Mouse (Mus musculus) myocyte (in vitro differentiated cells): Measurements from ENCODE around the gene Cpt1c. TPM values are rescaled to one million over a fixed set of nuclear protein-coding genes. Genes with fewer than 3 reads are reported as not detected.
A peak's percentile ranks its signal among the peaks of the same experiment; 100 is the strongest.

Source experiments
- H3K27me3 ChIP-seq: one replicate; pipeline ENCODE4 v1.6.1; 2011; ENCODE audit not compliant: control insufficient read depth, insufficient read depth, insufficient read length
- H3K36me3 ChIP-seq: one replicate; pipeline ENCODE4 v1.6.1; 2011; ENCODE audit not compliant: control insufficient read depth, insufficient read depth
- H3K4me2 ChIP-seq: one replicate; pipeline ENCODE4 v1.6.1; 2011; ENCODE audit warnings: low read depth, control low read depth
- H3K4me3 ChIP-seq: one replicate; pipeline ENCODE4 v1.5.1; 2011; ENCODE audit warnings: mild to moderate bottlenecking, control low read depth, moderate library complexity
- H3K79me2 ChIP-seq: one replicate; pipeline ENCODE4 v1.6.1; 2011; ENCODE audit not compliant: control insufficient read depth, insufficient read depth
- H3ac ChIP-seq: one replicate; pipeline ENCODE4 v1.6.1; 2011; ENCODE audit not compliant: control insufficient read depth, insufficient read length
- CEBPB ChIP-seq: IDR thresholded peaks from 2 replicates; pipeline ENCODE4 v1.6.1; 2011; ENCODE audit warnings: mild to moderate bottlenecking, moderate library complexity; ENCODE audit not compliant: poor library complexity, insufficient read depth, severe bottlenecking
- E2F4 ChIP-seq: IDR thresholded peaks from one replicate; pipeline ENCODE4 v1.6.1; 2011; ENCODE audit warnings: mild to moderate bottlenecking, control low read depth, moderate library complexity; ENCODE audit not compliant: insufficient read depth
- MAX ChIP-seq: IDR thresholded peaks from one replicate; pipeline ENCODE4 v1.6.1; 2011; ENCODE audit warnings: low read depth, mild to moderate bottlenecking, control low read depth
- MYOD1 ChIP-seq, 3 experiments: IDR thresholded peaks; one replicate each; pipeline ENCODE4 v1.6.1; 2011; ENCODE audit warnings: control low read depth in 2 of 3, low read depth in 2 of 3, mild to moderate bottlenecking in 2 of 3, moderate library complexity in 1 of 3; ENCODE audit not compliant: insufficient read length in 2 of 3, control insufficient read depth in 1 of 3
- MYOG ChIP-seq, 3 experiments: IDR thresholded peaks; one replicate each; pipeline ENCODE4 v1.6.1; 2011; ENCODE audit warnings: control low read depth in 2 of 3, low read depth in 2 of 3, mild to moderate bottlenecking in 2 of 3; ENCODE audit not compliant: insufficient read length in 2 of 3, control insufficient read depth in 1 of 3, insufficient read depth in 1 of 3
- POLR2A ChIP-seq: IDR thresholded peaks from one replicate; pipeline ENCODE4 v1.6.1; 2011; ENCODE audit warnings: low read depth, mild to moderate bottlenecking, control low read depth, moderate library complexity; ENCODE audit not compliant: insufficient read length
- POLR2AphosphoS2 ChIP-seq: IDR thresholded peaks from one replicate; pipeline ENCODE4 v1.6.1; 2011; ENCODE audit warnings: low read depth, control low read depth; ENCODE audit not compliant: insufficient read length
- REST ChIP-seq: IDR thresholded peaks from one replicate; pipeline ENCODE4 v1.6.1; 2011; ENCODE audit warnings: mild to moderate bottlenecking, control low read depth, moderate library complexity; ENCODE audit not compliant: insufficient read depth, insufficient read length
- SRF ChIP-seq: IDR thresholded peaks from one replicate; pipeline ENCODE4 v1.6.1; 2011; ENCODE audit warnings: low read depth; ENCODE audit not compliant: control insufficient read depth, insufficient read length
- TCF12 ChIP-seq: IDR thresholded peaks from one replicate; pipeline ENCODE4 v1.6.1; 2011; ENCODE audit warnings: mild to moderate bottlenecking, control low read depth; ENCODE audit not compliant: poor library complexity, insufficient read depth, severe bottlenecking
- TCF3 ChIP-seq: IDR thresholded peaks from one replicate; pipeline ENCODE4 v1.6.1; 2011; ENCODE audit warnings: low read depth, control low read depth; ENCODE audit not compliant: insufficient read length
- USF1 ChIP-seq: IDR thresholded peaks from one replicate; pipeline ENCODE4 v1.6.1; 2011; ENCODE audit warnings: low read depth, mild to moderate bottlenecking, control low read depth, moderate library complexity
- polyA plus RNA-seq: library from polyadenylated mRNA; unstranded; fragments of >200 nt; fragmentation: generic; extraction: Trizol; gene quantifications from one replicate; pipeline ENCODE4 v1.2.1, GENCODE M21; 2012; ENCODE audit warnings: missing spikeins

Cpt1c gene
- polyA plus RNA-seq, 1 experiment: 2.7 TPM

DNA sequence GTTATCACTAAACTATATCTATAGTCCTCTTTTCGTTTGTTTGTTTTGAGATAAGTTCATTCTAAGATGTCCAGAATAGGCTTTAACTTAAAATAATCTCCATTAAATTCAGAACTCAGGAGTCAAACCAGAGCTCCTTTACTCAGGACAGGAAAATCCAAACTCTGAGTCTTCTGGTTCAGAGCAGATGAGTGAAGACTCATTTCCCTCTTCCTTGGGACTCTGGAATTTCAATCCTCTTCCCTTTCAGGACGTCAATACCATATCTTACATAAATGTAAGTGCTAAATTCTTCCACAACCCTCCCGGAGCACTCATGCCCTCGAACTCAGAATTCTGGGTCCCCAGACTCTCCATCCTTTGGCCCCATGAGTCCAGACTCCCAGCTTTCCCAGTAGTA, 42.1 kb upstream of the Cpt1c start:
- Histone ChIP-seq H3K36me3 (peaks cover 10% of the 10 kb centered on the region), H3K27me3 (no peaks in the 10 kb centered on the region), H3K4me2 (peak overlapping the region; percentile 100), H3K4me3 (peak overlapping the region; percentile 71), H3K79me2 (peaks cover 30% of the 10 kb centered on the region), H3ac (no peak overlapping the region)
- no peak for TF ChIP-seq E2F4
- TF ChIP-seq CEBPB: no peak
- no peak for TF ChIP-seq MYOG (IDR thresholded peaks at IDR 0.05; ENCODE audit: control insufficient read depth in 1 of 3, insufficient read depth in 1 of 3, insufficient read length in 2 of 3, low read depth in 2 of 3)
- TF ChIP-seq POLR2A: no peak
- TF ChIP-seq POLR2AphosphoS2: no peak

DNA sequence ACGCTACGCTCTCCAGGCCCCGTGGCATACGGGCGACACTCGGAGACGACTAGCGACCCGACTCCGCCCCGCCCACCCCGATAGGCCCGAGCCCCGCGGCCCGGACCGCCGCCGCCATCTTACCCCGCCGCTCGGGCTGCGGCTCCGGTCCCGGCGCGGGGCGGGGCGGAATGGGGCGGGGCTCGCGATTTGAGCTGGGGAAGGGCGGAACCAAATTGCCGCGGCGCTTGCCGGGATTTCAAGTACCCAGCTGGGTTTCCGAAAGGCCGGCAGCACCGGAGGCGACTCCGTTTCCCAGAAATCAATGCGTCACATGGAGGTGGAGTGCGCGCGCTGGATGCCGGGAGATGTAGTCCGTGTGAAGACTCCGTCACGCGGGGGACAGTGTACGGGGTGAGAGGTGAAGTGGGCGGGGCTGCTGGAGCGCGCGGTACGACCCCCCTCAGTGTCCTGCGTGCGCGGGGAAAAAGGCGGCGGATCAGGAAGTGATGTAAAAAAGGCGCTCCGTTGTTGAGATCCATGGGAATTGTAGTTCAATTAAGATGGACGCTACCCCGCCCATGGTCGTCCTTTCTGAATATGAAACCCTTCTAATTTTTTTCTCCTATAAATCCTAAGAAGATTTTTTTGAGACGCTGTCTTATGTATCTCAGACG, 41.4 kb upstream of the Cpt1c start, which contains the start of gene Scaf1:
Gene Scaf1, minus strand, starts transcription at position 407 of the 656 bp plus-strand sequence.
- H3K4me2 ChIP-seq: peak within 1 kb of the TSS; percentile 100
- TF ChIP-seq MYOG (IDR thresholded peaks at IDR 0.05; ENCODE audit: control insufficient read depth in 1 of 3, insufficient read depth in 1 of 3, insufficient read length in 2 of 3, low read depth in 2 of 3): no peak
- TF ChIP-seq SRF: peak; percentile 29
- TF ChIP-seq USF1: peak; percentile 89
- peak; percentile 52 for TF ChIP-seq E2F4
- TF ChIP-seq POLR2AphosphoS2: peak; percentile 81
- no peak for TF ChIP-seq TCF12
- no peaks in the 10 kb centered on the region for H3K27me3 ChIP-seq
- H3K4me3 ChIP-seq: peak within 1 kb of the TSS; percentile 71
- peak within 1 kb of the TSS; percentile 93 for H3ac ChIP-seq
- H3K79me2 ChIP-seq: peaks cover 32% of the 10 kb centered on the region
- peaks cover 12% of the 10 kb centered on the region for H3K36me3 ChIP-seq

DNA sequence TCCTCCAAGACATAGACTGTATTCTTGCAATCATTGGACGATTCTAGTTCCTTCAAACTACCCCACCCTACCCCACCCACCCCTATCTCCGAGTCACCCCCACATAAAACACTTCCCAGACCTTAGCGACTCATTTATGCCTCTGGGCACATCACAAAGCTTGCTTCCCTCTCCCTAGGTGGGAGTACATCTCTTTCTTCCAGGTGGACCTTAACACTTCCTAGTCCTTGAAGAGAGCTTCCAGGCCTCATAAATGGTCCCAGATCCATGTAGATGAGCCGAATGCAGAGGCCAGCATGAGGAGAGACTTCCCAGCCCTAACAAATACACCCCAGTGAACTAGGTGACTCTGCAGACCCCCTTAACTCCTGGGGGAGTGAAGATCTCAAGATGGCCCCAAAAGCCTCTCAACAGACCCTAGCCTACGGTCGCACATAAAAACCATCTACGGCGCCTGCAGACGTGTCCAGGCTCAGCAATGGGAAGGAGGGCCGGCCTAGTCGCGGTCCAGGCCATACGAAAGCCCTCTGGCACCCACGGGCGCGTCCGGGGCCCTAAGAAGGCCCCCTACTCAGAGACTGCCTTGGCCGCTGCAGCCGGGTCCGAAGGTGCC, 40.8 kb upstream of the Cpt1c start:
- peak overlapping the region; percentile 93 for H3ac ChIP-seq
- H3K79me2 ChIP-seq: peaks cover 34% of the 10 kb centered on the region
- H3K4me2 ChIP-seq: peak overlapping the region; percentile 90
- H3K4me3 ChIP-seq: peak overlapping the region; percentile 71
- peaks cover 10% of the 10 kb centered on the region for H3K36me3 ChIP-seq
- H3K27me3 ChIP-seq: no peaks in the 10 kb centered on the region
- TF ChIP-seq POLR2AphosphoS2 (no peak), CEBPB (no peak), MYOD1 (IDR thresholded peaks at IDR 0.05; ENCODE audit: control insufficient read depth in 1 of 3, insufficient read length in 2 of 3, low read depth in 2 of 3) (no peak), REST (no peak), TCF12 (no peak), TCF3 (no peak), E2F4 (no peak)

DNA sequence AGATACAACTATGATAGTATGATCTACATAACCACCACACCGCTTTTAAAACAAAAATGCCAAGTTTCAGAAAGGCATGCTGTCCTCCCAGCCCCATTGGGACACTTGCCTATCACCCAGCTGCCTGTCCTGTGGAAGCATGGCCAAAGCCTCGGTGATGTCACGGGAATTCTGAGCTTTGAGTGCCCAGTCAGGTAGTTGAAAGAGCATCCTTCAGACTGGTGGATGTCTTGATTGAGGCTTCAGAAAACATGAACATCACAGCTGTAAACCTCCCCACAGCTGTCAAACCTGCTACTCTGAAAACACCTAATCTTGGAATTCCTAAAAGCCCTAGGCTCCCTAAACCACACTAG, 39.4 kb upstream of the Cpt1c start:
- TF ChIP-seq MAX: no peak
- Histone ChIP-seq H3K36me3 (peaks cover 16% of the 10 kb centered on the region), H3K4me3 (no peak overlapping the region), H3K4me2 (peak overlapping the region; percentile 90), H3ac (no peak overlapping the region), H3K79me2 (peaks cover 44% of the 10 kb centered on the region), H3K27me3 (no peaks in the 10 kb centered on the region)

DNA sequence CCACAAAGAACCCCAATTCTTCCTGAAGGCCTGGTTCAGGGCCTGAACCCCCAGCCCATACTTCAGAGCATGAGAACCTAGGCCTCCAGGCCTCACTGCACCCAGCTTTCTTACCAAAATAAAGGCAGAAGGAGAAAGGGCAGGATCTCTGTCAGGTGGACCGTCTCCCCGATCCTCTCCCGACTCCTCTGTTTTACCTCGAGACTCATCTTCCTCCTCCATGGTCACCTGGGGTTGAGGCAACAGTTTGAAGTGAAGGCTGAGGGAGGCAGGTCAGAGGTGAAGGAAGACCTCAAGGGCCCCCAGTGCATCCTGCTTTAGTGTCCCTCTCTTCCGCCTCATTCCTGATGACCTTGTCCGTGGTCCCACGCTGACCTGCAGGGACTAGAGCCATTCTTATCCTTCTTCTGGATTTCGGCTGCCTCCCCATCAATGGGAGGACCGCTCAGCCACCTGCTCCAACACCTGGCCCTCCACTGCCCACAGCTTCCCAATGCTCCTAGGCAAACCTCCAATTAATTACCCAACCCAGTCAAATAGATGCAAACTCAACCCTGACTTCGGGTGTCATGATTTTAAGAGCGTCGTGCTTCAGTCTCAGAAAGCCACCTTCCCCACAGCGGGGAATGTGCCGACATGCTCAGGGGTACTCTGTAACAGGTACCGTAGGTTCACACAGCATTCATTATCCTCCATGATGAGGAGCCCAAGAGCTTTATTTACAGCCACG, 38.9 kb upstream of the Cpt1c start:
- H3K79me2 ChIP-seq: peaks cover 46% of the 10 kb centered on the region
- TF ChIP-seq CEBPB (no peak), SRF (no peak), TCF12 (no peak), MYOD1 (IDR thresholded peaks at IDR 0.05; ENCODE audit: control insufficient read depth in 1 of 3, insufficient read length in 2 of 3, low read depth in 2 of 3) (no peak), POLR2AphosphoS2 (no peak), MYOG (IDR thresholded peaks at IDR 0.05; ENCODE audit: control insufficient read depth in 1 of 3, insufficient read depth in 1 of 3, insufficient read length in 2 of 3, low read depth in 2 of 3) (no peak), E2F4 (no peak), REST (no peak), USF1 (no peak)
- H3K4me3 ChIP-seq: no peak overlapping the region
- H3K36me3 ChIP-seq: peaks cover 16% of the 10 kb centered on the region
- no peak overlapping the region for H3ac ChIP-seq
- H3K4me2 ChIP-seq: no peak overlapping the region
- no peaks in the 10 kb centered on the region for H3K27me3 ChIP-seq
